Mouse (Mus musculus) testis, postnatal 10 days (tissue): ENCODE data around the gene Prss32.
"Not testable (repeated sequence)": the region's sequence is repeated elsewhere in the genome, so short reads cannot be mapped to it uniquely, and the experiment has no call there.

Experiments used
- DNase-seq: peaks from one replicate; pipeline ENCODE4 v3.0.0; 2021; ENCODE audit warnings: low spot score

Prss32 gene

DNA sequence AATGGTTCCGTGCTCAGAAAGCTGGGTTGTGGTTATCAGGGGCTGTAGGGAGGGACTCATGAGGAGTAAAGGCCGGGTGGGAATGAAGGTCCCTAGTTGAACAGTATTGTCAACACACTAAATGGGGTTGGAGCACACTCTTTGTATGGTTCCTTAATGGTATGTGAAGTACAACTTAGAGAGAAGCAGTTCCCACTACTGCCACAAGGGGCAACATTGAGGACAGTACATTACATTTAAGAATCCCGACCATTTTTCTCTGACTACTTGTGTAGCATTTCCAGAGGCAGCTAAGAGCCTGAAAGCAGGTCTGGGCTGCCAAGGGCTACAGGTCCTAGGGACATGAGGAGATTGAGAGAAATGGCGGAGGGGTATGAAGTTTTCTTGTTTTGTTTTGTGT lies 2.5 kb upstream of the Prss32 start:
- peak; percentile 77 for DNase-seq

DNA sequence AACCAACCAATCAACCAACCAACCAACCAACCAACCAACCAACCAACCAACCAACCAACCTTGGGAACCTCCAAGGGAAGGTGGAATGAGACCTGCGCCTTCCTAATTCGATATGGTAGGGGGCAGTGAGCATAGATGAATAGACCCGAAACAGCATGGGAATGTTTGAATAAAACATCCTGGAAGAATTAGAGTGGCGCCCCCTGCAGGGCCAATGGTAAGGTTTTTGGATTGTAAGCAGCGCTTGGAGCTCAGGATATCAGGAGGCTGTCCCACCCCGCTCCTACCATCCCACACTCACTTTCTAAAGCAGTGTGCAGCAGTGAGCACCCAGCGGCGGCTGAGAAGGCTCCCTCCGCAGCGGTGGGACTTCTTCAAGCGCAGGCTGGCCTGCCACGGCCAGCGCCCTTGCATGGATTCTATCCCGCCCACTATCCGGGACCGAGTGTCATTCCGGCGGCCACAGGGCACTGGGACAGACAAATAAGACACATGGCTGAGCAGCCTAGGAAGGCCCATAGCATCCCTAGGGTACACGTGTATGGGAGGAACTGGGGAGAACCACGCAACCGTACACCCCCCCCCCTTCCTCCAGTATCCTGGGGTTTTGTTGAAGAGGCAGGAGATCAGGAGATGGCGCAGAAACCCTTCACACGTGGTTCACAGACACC lies 379 bp upstream of the Prss32 start:
- DNase-seq: no peak

DNA sequence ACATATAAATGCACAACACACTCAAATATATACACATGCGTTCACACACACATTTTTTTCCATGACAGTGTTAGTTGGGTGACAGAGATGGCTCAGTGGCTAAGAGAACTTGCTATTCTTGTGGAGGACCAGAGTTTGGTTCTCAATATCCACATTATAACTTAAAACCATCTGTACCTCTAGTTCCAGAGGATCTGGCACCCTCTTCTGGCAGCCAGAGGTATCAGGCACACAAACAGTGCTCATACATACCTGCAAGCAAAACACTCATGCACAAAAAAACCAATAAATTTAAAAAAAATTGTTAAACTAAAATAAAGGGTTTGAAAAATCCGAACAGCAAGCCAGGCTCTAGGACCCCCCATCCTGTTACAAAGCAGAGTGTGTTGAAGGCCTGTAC lies 6.4 kb downstream of the Prss32 start:
- DNase-seq: no peak

DNA sequence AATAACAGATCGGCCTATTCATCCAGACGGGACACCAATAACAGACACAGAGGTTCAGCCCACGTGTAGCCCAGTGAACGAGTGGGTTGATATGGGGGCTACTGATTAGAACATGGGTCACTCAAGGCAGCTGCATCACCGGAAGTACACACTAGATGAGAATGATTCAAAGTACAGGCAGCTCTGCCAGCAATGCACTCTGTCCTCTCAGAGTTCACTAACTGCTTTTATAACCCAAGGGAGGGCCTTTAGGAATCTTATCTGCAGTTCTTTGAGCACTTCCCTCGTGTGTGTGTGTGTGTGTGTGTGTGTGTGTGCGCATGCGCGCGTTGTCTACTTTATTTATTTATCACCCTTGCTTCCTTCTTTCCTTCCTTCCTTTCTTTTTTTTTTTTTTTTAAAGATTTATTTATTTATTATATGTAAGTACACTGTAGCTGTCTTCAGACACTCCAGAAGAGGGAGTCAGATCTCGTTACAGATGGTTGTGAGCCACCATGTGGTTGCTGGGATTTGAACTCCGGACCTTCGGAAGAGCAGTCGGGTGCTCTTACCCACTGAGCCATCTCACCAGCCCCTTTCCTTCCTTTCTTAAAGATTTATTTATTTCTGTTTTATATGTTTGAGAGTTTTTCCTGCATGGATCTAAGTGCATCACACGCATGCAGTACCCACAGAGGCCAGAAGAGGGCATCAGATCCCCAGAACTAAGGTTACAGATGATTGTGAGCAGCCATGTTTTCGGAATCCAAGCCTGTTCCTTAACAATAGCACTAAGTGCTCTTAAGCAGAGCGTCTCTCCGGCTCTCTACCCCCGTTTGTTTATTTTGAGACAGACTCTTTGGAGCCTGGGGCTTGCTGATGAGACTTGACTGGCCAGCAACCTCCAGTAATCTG lies 7.4 kb downstream of the Prss32 start:
- peak; percentile 86 for DNase-seq

DNA sequence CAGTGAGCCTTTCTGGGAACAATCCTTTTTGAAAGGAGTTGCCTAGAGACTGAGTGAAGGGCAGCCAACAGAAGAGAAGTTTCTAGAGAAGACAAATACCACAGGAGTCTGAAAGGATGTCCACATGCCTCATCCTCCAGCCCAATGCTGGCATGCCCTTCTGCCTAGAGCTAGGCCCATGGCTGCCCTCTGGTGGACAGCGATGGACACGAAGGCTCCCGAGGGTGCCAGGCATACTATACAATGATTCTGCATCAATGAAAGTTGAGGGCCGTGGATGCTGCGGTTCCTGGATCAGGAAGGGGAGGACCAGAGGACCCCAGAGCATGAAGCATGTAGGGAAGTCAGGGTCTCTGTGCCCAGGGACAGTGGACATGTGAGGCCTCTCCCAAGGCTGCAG lies 9.6 kb downstream of the Prss32 start:
- DNase-seq: peak; percentile 84

DNA sequence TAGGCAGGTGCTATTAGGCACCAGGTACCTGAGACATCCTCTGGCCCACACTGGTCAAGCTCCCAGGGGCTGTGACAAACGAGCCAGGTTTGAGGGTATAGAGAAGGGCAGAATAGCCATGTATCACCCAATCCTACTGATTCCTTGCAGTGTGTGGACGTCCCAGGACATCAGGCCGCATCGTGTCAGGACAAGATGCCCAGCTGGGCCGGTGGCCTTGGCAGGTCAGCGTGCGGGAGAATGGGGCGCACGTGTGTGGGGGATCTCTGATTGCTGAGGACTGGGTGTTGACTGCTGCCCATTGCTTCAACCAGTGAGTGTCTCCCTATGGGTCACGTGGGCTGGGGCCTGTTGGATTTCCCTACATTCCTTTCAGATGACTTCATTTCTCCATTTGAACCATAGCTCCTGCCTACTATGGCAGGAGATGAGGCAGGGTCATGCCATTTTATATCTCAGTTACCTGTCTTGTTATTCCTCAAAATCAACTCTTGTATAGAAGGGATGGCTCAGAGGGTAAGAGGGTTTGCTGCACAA lies 10.6 kb downstream of the Prss32 start:
- no peak for DNase-seq

DNA sequence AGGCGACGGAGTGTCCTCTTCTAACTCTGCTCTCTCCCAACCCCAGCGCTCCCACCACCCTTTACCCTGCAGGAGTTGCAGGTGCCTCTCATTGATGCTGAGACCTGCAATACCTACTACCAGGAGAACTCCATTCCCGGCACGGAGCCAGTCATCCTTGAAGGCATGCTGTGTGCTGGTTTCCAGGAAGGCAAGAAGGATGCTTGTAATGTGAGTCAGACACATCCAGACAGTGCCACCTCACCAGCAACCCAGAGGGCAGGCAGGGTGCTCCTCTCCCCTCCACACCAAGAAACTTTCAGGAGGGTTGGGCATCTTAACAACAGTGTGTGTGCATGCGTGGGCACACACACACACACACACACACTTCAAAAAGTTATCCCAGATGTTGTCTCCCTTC lies 13.5 kb downstream of the Prss32 start:
- DNase-seq: no peak

DNA sequence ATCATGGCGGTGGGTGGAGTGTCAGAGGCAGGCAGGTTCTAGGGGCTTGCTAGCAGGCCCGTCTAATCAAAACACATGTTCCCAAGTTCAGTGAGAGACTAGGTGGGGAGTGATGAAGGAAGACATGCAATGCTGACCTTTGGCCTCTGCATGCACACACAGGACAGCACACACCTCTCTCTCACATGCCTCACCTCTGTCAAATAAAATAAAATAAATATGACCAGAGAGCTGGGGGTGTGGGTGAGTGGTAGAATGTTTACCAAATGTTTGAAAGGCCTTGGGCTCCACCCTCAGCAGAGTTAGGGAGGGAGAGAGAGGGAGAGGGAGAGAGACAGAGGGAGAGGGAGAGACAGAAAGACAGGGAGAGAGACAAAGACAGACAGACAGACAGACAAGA lies 14.3 kb downstream of the Prss32 start:
- DNase-seq: no peak

DNA sequence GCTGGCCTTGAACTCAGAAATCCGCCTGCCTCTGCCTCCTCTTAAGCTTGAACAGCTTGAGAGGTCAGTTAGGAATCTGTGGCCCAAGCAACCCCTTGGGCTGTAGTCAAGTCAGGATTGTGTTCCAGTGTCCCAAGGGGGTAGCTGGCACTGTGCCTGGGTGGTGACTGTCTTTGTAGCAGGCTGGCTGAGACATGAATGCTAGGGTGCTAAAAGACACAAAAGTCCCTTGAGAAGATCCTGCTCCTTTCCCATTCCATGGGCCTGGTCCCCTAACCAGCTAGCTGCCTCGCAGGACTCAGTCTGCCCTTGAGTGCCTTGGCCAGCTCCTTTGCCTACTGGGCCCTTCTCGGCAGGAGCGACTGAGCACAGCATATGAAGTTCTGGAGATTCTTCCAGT lies 19.3 kb downstream of the Prss32 start:
- no peak for DNase-seq

DNA sequence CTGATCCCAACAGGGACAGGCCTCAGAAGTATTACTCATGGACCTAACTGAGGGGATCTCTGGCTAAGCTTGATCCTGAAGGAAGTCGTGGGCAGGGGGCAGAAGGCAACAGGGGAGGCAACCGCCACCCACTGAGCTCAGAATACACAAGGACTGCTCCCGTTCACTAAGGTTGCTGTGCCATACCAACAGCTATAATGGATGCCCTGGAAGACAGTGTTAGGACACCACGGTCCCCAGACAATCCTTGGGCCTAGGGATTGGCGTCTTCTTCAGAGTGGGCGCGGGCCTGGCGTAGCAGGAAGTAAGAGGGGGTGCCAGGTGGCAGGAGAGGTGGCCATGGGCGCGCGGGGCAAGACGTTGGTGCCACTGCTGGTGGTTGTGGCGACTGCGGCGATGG lies 24.1 kb downstream of the Prss32 start, which contains the start of gene Prss21:
Prss21 (plus strand) TSS at position 301 of the 400 bp plus-strand sequence.
- no peak for DNase-seq

DNA sequence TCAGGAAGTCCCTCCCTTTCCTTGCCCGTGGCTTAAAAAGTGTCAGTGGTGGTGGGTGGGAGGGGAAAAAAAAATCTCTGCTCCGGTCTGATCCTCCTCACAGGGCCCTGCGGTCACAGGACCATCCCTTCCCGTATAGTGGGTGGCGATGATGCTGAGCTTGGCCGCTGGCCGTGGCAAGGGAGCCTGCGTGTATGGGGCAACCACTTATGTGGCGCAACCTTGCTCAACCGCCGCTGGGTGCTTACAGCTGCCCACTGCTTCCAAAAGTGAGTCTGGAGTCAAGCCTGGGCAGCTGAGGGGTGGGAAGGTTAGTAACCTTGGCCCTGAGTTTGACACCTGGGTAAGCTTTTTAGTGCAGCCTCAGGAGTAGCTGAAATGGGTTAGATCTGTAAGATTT lies 24.9 kb downstream of the Prss32 start:
- DNase-seq: no peak

DNA sequence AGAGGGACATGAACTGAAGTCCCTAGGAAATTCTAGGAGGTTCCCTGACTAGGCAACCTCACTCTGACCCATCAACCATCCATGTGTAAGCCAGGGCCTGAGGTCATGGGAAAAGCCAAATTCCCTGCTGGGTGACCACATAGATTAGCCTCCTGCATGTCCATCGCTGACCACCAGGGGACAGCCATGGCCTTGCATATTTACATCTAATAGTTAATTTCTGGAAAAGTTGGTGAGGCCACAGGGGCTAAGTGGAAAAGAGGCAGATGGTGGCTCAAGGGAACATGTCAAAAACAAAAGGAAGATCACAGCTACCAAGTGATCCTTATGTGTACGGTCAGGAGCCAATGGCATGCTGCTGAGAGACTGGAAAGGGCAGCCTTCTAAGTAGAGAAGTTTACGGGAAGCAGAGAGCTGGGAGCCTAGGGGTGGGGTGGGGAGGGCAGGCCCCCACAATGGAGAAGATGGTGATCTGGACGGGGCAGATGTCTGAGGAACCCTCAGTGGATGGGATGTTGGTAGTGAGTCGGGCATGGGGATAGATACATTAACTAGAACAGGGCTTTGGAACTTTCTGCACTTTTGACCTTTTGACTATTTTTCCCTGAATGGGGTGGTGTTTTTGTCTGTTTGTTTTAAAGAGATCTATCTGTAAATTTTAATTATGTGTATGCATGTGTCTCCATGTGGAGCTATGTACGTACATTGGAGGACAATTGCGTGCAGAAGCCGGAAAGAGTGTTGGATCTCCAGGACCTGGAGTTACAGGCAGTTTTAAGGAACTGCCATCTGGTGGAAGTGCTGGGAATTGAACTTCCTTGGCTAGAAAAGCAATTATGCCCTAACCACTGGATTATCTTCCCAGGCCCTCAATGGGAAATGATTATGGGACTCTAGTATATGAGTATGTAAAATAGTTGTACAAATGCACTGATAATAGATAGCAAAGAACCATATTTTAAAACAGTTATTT lies 30.5 kb downstream of the Prss32 start:
- DNase-seq: peak; percentile 82

DNA sequence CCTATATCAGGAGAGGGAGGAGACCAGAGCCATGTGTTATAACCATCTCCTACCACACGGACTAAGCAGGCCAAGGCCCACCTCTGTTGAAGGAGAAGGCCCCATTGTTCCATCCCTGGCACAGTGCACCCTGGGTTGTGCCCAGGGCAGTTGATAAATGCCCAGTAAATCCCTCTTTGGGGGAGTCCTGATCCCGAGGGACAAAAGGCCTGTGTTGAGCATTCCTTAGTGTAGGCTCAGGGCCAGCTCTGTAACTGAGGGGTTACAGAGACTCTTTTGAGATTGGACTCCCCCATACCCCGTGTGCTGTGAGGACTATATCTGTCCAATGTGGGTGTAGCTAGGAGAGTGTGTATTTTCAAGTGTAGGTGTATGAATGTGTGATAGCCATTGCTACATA lies 33.1 kb downstream of the Prss32 start:
- DNase-seq: peak; percentile 61

DNA sequence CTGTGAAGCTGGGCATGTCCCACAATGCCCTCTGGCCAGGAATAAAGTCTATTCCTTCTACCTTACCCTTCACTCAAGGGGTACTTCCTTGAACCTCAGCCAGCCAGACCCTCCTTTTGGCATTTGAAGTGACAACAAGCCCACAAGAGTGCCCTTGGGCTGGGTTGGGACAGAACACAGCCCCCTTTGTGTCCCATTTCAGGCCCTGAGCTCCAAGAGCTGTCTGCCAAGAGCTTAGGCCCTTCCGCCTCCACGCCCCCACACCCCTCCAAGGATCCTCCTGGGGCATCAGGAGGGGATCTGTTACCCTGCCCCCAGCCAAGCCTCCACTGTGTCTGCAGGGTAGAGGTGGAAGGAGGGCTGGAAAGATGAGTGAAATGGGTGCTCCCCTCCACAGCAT lies 33.5 kb downstream of the Prss32 start:
- peak; percentile 81 for DNase-seq

DNA sequence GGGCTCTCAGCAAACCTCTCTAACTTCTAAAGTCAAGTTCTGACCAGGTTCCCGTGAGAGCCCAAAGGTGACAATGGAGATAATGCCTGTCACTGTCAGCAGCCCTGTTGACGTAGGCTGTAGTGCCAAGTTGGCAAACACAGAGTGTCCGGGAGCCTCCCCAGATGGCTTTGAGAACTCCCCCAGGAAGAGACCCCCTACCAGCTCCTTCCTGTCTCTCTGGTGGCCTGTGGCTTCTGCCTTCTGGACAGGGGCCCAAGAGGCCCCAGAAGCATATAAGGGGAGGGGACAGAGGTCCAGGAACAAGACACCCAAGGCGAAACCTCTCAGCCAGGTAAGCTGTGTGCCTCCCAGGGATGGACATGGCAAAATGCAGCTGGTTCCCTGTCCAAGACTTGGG lies 36.9 kb downstream of the Prss32 start, which contains the start of the genes Dcpp1 and Dcpp2:
Dcpp1 (plus strand) TSS at position 301 of the 400 bp plus-strand sequence.
Dcpp2 (plus strand) TSS at position 305 of the 400 bp plus-strand sequence.
- not testable (repeated sequence) for DNase-seq
